Mouse (Mus musculus) brain, embryonic 14.5 days (tissue): Measurements from ENCODE around the gene Etfbkmt.
A peak's percentile ranks its signal among the peaks of the same experiment; 100 is the strongest.

ENCODE experiments used
- CTCF ChIP-seq: fragments of 200-500 bp; IDR thresholded peaks from 2 replicates; pipeline ENCODE4 v1.5.1; 2012; ENCODE audit warnings: inconsistent platforms, mild to moderate bottlenecking, moderate library complexity, borderline replicate concordance; ENCODE audit not compliant: insufficient read depth, insufficient read length; ENCODE audit errors: extremely low read depth
- POLR2A ChIP-seq: fragments of 200-500 bp; IDR thresholded peaks from 2 replicates; pipeline ENCODE4 v1.6.1; 2012; ENCODE audit warnings: mild to moderate bottlenecking, inconsistent platforms, borderline replicate concordance; ENCODE audit not compliant: poor library complexity, insufficient read depth, insufficient read length, severe bottlenecking; ENCODE audit errors: extremely low read depth

DNA sequence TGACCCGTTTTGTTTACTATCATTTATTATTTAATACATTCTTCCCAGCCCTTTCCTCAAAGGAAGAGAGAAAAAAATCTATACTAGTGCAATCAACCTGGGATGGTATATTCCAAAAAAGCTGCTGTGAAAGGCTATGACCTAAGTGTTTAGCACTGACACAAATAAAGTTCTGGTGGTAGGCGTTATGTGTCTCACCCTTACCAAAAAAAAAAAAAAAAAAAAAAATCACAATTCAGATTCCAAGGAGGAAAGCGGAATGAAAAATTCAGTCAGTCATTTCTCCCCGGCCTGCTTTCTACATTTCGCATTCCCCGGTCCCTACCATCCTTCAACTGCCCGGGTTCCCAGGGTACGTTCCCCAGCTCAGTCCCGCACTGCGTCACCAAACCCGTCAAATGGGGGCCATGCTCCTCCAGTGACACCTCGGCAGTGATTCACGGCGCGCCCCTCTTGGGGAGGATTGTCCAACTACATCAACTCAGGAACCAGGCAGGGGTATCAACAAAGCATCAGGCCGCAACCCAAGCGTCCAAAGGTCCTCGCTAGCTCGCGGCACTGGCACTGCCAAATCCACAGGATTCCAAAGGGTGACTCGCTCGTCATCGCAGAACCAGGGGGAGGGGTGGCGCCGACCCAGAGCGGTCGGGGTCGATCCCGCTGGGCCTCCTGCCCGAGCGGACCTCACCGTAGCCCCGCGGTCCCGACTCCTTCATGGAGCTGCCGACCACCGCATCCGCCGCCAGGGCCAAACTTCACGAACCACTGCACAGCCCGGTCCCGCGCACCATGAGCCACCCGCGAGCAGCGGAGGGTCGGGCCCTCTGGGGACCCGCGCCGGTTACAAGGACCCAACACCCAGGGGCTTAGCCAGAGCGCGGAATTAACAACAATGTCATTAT lies 39.2 kb upstream of the Etfbkmt start:
- TF ChIP-seq CTCF (0 out of 2 replicates have a peak, but pooled peaks have one; percentile 0), POLR2A (no peak)
